Mouse (Mus musculus): ENCODE data around the gene 1700037C18Rik.

Gene 1700037C18Rik

DNA sequence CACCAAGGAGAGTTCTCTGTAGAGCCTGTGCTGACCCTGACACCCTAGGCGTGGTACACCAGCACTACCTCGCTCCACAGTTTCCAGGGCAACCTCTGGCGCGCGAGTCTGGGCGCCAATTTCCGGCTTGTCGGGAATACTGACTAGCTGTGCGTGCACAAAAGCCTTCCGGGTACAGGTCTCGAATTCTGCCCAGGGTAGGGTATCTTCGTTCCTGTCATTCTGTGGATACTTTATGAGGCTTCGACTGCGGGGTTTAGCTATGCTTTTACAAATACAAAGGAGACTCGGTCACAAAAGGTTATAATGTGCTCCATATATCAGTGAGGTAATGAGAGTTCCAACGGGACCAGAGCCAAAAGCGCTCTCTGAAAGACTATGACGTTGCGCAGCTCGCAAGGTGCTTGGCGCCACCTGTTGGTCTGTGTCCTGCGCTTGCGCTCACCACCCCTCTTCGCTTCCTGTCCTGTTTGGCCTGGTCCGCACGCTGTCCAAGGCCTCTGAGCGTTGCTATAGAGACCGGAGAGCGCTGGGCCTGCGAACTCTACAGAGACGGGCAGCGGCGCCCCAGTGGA, at the start of gene 1700037C18Rik, which contains the start of gene Cluap1:
TSS of gene 1700037C18Rik (minus strand) at position 153 of the 575 bp plus-strand sequence.
TSS of gene Cluap1 (plus strand) at position 265 of the 575 bp plus-strand sequence.
- DNase-seq (ENCODE audit: low read depth, low spot score) = peak; percentile 93
- Histone ChIP-seq H3K27me3 (ENCODE audit: control insufficient read depth, insufficient read depth, low read length, poor library complexity, severe bottlenecking) (no peaks in the 10 kb centered on the region), H3K36me3 (ENCODE audit: control insufficient read depth, insufficient read depth, low read length, poor library complexity, severe bottlenecking) (peaks cover 2% of the 10 kb centered on the region; the same call in 1 of the 2 replicates)

DNA sequence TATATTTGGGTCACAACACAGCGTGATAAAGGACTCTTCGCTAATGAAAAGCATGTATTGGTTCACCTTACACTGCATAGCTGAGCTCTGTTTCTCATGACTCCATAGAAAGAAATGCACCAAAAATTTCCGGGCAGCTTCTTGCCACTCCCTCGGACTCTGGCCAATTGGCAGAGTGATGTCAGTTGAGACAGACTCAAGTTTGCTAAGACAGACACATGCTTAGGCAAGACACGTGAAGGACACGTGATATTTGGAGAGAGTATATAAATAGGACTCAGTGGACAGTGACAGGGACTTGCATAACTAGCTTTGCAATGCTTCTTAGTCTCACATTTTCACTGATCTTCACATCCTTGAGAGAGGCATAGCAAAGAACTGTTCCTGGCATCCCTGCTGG, 47.9 kb upstream of the 1700037C18Rik start:
- 0 out of 2 replicates have a peak, but pooled peaks cover 2% of the 10 kb centered on the region for H3K36me3 ChIP-seq (ENCODE audit: control insufficient read depth, insufficient read depth, low read length, poor library complexity, severe bottlenecking)
- DNase-seq (ENCODE audit: low read depth, low spot score) = no peak
- no peaks in the 10 kb centered on the region for H3K27me3 ChIP-seq (ENCODE audit: control insufficient read depth, insufficient read depth, low read length, poor library complexity, severe bottlenecking)

DNA sequence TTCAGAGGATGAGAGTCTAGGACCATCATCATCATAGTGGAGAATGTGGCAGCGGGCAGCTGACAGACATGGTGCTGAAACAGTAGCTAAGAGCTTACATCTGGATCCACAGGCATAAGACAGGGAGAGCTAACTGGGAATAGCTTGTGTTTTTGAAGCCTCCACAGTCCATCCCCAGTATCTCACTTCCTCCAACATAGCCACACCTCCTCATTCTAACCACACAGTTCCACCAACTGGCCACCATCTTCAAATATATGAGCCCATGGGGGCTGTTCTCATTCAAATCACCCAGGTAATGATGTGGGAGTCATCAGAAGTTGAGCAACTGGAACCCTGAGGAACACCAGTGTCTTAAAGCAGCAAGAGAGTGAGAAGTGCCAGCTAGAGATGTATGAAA, 42.7 kb upstream of the 1700037C18Rik start:
- no peak for DNase-seq (ENCODE audit: low read depth, low spot score)
- no peaks in the 10 kb centered on the region for H3K36me3 ChIP-seq (ENCODE audit: control insufficient read depth, insufficient read depth, low read length, poor library complexity, severe bottlenecking)
- no peaks in the 10 kb centered on the region for H3K27me3 ChIP-seq (ENCODE audit: control insufficient read depth, insufficient read depth, low read length, poor library complexity, severe bottlenecking)

DNA sequence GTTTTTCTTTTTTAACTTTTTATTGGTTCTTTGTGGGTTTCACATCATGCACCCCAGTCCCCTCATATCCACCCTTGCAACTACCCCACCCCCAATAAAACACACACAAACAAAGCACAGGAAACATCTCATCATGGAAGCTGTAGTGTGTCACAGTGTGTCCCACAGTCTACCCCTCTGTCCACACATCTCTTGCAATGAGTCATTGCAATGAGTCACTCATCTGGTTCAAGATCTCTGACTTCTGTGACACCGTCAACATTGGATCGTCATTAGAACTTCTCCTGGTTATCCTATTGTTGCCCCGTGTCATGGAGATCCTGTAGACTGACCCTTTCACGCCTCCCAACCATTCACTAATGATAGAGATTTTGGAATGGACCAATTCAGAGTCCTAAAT, 26.2 kb upstream of the 1700037C18Rik start:
- H3K36me3 ChIP-seq (ENCODE audit: control insufficient read depth, insufficient read depth, low read length, poor library complexity, severe bottlenecking) = peaks cover 7% of the 10 kb centered on the region

DNA sequence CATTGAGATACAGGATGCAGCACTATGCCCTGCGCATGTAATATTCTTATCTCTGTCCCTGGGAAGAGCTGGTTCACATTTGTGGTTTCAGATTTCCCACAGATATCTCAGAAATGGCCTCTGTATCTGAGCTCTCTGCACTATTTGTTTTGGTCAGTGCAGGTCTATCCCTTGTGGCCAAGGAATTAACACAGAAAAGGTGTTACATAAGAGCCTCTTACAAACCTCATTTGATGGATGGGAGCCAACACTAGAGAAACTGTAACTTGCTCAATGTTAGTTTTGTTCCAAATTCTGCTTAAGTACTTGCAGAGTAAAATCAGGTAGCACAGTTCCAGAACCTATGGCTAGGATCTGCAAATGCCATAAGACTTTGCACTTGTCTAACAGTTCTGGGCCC, 25.6 kb upstream of the 1700037C18Rik start:
- no peak for DNase-seq (ENCODE audit: low read depth, low spot score)
- Histone ChIP-seq H3K36me3 (ENCODE audit: control insufficient read depth, insufficient read depth, low read length, poor library complexity, severe bottlenecking) (peaks cover 7% of the 10 kb centered on the region), H3K27me3 (ENCODE audit: control insufficient read depth, insufficient read depth, low read length, poor library complexity, severe bottlenecking) (no peaks in the 10 kb centered on the region; the same call in 1 of the 2 replicates)

More for the DNA sequence above, 26.2 kb upstream of the 1700037C18Rik start:
- H3K27me3 ChIP-seq (ENCODE audit: control insufficient read depth, insufficient read depth, low read length, poor library complexity, severe bottlenecking) = no peaks in the 10 kb centered on the region
- no peak for DNase-seq (ENCODE audit: low read depth, low spot score)

DNA sequence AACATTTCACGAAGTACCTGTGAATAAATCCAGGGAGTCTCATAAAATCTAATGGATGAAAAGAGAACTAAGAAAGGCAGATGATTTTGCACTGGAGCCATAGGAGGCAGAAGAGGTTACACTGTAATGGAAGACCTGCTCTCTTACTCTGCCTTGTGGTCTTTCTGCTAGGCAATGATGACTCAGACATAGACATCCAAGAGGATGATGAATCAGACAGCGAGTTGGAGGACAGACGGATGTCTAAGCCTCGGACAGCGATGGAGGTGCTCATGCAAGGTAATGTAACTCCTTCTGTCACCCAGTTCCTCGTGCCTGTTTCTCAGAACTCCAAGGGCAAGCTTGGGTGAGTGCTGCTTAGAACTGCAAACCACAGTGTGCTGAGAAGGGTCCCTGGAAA, 25.0 kb upstream of the 1700037C18Rik start:
- Histone ChIP-seq H3K27me3 (ENCODE audit: control insufficient read depth, insufficient read depth, low read length, poor library complexity, severe bottlenecking) (no peaks in the 10 kb centered on the region; the same call in 1 of the 2 replicates), H3K36me3 (ENCODE audit: control insufficient read depth, insufficient read depth, low read length, poor library complexity, severe bottlenecking) (peaks cover 5% of the 10 kb centered on the region)
- DNase-seq (ENCODE audit: low read depth, low spot score) = no peak

DNA sequence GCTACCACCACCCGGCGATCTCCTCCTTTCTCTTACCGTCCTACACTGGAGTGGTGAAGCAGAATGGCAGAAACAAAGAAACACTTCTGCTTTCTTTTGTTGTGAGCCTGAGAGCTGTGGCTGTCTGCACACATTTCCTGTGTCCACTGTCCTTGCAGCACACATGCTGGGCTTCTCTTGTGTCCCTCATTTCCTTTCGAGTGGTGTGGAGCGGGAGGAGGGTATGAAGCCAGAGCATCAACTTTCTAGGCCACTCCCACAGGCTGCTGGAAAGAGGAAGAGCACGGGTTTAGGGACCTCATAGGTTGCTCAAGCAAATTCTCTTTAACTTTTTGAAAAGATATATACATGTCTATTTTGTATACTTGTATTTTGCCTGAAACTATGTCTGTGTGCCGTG, 20.7 kb upstream of the 1700037C18Rik start:
- no peaks in the 10 kb centered on the region; the same call in 1 of the 2 replicates for H3K27me3 ChIP-seq (ENCODE audit: control insufficient read depth, insufficient read depth, low read length, poor library complexity, severe bottlenecking)
- H3K36me3 ChIP-seq (ENCODE audit: control insufficient read depth, insufficient read depth, low read length, poor library complexity, severe bottlenecking) = peaks cover 12% of the 10 kb centered on the region
- no peak for DNase-seq (ENCODE audit: low read depth, low spot score)

DNA sequence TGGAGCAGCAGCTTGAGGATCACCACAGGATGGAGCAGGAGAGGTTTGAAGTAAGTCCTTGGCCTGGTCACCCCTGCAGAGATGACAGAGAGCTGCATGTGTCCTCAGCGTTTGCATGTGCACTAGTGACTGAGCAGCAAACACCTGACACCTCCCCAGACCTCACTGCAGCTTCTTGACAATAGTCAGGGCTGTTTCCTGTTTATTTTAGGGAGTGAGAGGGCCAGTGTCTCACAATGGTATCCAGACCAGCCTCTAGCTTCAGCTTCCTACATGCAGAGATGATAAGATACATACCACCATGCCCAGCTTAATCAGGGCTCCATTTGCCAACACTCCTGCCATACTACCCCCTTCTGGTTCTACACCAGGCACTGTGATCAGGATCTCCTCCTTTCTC, 20.1 kb upstream of the 1700037C18Rik start:
- no peak for DNase-seq (ENCODE audit: low read depth, low spot score)
- Histone ChIP-seq H3K27me3 (ENCODE audit: control insufficient read depth, insufficient read depth, low read length, poor library complexity, severe bottlenecking) (no peaks in the 10 kb centered on the region; the same call in 1 of the 2 replicates), H3K36me3 (ENCODE audit: control insufficient read depth, insufficient read depth, low read length, poor library complexity, severe bottlenecking) (peaks cover 15% of the 10 kb centered on the region)

DNA sequence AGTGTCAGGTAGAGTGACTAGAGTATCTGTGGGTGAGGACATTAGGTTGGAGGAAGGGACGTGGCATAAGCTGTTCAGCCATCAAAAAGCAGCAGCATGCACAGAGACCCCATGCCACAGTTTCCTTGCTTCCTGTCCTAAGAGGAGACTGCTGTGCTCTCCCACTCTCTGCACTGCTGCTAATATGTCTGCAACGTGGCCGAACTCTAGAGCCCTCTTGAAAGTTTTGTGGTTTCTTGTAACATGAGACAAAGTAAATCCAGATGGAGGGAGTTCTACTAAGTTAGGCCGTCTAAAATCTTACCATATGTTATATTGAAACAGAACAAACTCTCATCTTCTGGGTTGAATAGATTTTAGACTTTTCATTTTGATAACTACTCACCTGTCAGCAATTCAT, 15.5 kb upstream of the 1700037C18Rik start:
- DNase-seq (ENCODE audit: low read depth, low spot score) = no peak
- Histone ChIP-seq H3K36me3 (ENCODE audit: control insufficient read depth, insufficient read depth, low read length, poor library complexity, severe bottlenecking) (peaks cover 19% of the 10 kb centered on the region), H3K27me3 (ENCODE audit: control insufficient read depth, insufficient read depth, low read length, poor library complexity, severe bottlenecking) (no peaks in the 10 kb centered on the region)

DNA sequence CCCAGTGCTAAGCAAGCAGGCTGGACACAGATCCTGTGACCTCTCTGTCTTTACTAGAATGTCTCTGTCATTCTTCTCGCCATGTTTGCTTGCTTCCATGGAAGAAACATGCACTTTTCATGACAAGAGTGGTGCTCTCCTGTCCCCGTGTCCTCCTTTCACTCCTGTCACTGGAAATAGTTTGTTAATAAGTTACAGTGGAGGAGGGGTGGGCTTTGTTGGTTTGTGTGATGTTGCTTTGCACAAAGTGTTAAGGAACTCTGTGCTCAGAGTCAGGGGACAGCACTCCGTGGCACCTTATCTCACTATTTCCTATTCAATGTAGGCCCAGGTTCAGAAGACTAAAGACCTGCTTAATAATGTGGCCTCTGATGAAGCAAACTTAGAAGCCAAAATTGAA, 15.0 kb upstream of the 1700037C18Rik start:
- no peak for DNase-seq (ENCODE audit: low read depth, low spot score)
- H3K36me3 ChIP-seq (ENCODE audit: control insufficient read depth, insufficient read depth, low read length, poor library complexity, severe bottlenecking) = peaks cover 20% of the 10 kb centered on the region

DNA sequence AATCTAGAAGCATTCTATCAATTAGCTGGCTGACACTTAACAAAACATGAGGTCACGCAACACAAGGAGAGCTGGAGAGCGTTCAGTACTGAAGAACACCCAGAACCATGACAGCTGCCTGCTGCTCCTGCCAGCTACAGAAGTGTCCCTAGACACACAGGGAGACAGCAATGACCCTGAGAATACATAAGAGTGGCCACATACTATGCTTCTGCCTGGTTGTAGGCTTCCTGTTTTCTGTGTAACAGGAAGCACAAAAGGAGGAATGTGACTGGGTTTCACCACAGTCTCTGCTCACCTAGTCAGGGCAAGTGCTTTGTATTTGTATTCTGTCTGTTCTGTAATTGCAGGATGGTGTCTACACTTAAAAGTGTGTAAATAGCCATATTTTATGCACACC, 12.3 kb upstream of the 1700037C18Rik start:
- Histone ChIP-seq H3K36me3 (ENCODE audit: control insufficient read depth, insufficient read depth, low read length, poor library complexity, severe bottlenecking) (peaks cover 20% of the 10 kb centered on the region), H3K27me3 (ENCODE audit: control insufficient read depth, insufficient read depth, low read length, poor library complexity, severe bottlenecking) (no peaks in the 10 kb centered on the region)
- DNase-seq (ENCODE audit: low read depth, low spot score) = no peak

More for the DNA sequence above, 15.0 kb upstream of the 1700037C18Rik start:
- H3K27me3 ChIP-seq (ENCODE audit: control insufficient read depth, insufficient read depth, low read length, poor library complexity, severe bottlenecking) = no peaks in the 10 kb centered on the region

DNA sequence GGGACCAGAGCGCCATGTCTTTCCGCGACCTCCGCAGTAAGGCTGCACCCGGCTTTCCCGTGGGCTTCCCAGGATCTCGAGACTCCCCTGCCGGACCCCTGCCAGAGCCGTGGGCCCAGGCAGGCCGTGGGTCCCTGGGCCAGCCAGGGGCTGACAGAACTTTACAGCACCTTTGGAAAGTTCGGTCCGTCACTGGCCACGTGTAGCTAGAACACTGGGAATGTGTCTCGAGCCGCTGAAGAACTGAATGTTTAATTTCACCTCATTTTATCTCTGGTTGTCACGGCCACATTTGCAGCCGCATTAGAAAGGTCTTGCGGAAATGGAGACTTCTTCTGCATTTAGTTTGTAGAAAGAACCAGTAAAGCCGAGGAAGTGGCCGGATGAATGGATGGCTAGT, 629 bp upstream of the 1700037C18Rik start:
- no peak for DNase-seq (ENCODE audit: low read depth, low spot score)
- Histone ChIP-seq H3K36me3 (ENCODE audit: control insufficient read depth, insufficient read depth, low read length, poor library complexity, severe bottlenecking) (peaks cover 2% of the 10 kb centered on the region; the same call in 1 of the 2 replicates), H3K27me3 (ENCODE audit: control insufficient read depth, insufficient read depth, low read length, poor library complexity, severe bottlenecking) (no peaks in the 10 kb centered on the region)

DNA sequence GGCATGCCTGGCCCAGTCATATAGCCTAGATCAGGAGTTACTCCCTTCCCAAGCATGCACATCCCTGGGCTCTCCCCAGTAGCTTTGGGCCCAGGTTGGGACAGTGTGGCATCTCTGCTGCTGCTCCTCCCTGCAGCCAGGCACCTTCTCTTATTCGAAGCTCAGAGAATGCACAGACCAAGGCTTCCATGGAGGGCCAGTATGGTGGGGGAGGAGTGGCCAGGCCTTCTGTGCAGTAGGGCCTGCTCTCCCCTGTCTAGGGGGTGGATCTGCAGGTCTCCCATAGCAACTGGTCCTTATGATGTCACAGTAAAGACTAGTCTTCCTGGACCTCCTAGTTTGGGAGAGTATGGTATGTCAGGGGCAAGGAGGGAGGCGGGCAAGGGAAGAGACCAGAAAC, 1.0 kb downstream of the 1700037C18Rik start:
- no peak for DNase-seq (ENCODE audit: low read depth, low spot score)
- H3K27me3 ChIP-seq (ENCODE audit: control insufficient read depth, insufficient read depth, low read length, poor library complexity, severe bottlenecking) = no peaks in the 10 kb centered on the region
- peaks cover 6% of the 10 kb centered on the region; the same call in 1 of the 2 replicates for H3K36me3 ChIP-seq (ENCODE audit: control insufficient read depth, insufficient read depth, low read length, poor library complexity, severe bottlenecking)

DNA sequence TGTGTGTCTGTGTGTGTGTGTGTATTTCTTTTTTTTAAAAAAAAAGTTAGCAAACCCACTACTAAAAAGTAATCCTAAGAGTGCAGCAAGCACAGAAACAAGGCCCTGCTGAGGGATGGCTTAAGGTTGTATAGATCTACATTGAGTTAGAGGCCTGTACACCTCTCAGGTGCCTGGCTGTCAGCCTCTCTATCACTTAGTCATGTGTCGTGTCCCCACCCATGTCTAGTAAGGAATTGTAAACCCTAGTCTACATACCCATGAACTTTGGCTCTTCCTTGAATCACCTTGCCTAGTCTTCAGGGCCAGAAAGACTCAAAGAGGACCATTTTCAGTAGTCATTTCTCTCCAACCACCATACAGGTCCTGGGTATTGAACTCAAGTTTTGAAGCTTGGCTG, 11.9 kb downstream of the 1700037C18Rik start:
- H3K36me3 ChIP-seq (ENCODE audit: control insufficient read depth, insufficient read depth, low read length, poor library complexity, severe bottlenecking) = peaks cover 6% of the 10 kb centered on the region; the same call in 1 of the 2 replicates
- no peaks in the 10 kb centered on the region for H3K27me3 ChIP-seq (ENCODE audit: control insufficient read depth, insufficient read depth, low read length, poor library complexity, severe bottlenecking)
- no peak for DNase-seq (ENCODE audit: low read depth, low spot score)

DNA sequence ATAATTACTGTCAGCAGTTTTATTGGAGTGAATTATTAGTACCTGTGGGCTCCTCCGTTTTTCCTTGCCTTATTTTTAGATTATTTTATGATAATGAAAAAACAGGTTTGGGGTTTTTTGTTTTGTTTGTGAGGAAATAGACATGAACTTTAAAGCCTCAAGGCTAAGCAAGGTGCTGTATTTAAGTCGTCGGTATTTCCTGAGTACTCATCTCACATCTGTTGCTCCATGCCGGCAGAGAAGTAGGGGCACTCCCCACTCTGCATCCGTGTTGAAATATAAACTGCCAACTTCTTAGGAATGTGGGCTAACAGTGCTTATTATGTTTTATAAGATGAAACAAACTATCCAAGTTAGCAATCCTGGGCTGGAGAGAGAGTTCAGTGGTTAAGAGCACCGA, 12.4 kb downstream of the 1700037C18Rik start:
- no peaks in the 10 kb centered on the region for H3K27me3 ChIP-seq (ENCODE audit: control insufficient read depth, insufficient read depth, low read length, poor library complexity, severe bottlenecking)
- DNase-seq (ENCODE audit: low read depth, low spot score) = no peak
- H3K36me3 ChIP-seq (ENCODE audit: control insufficient read depth, insufficient read depth, low read length, poor library complexity, severe bottlenecking) = peaks cover 6% of the 10 kb centered on the region; the same call in 1 of the 2 replicates
